Mouse (Mus musculus) gastrocnemius, adult 2 months (tissue): ENCODE data around the gene Prkar1b. TPM values are rescaled to one million over a fixed set of nuclear protein-coding genes. Genes with fewer than 3 reads are reported as not detected.

ENCODE experiments used
- DNase-seq: peaks from one replicate; pipeline ENCODE4 v3.0.0; 2022
- H3K27ac ChIP-seq: fragments of 200-600 bp; 2 replicates; pipeline ENCODE4 v1.8.1; 2022; ENCODE audit warnings: mild to moderate bottlenecking
- H3K4me3 ChIP-seq: fragments of 200-600 bp; 2 replicates; pipeline ENCODE4 v1.8.1; 2022; ENCODE audit warnings: mild to moderate bottlenecking, moderate library complexity
- CTCF ChIP-seq: fragments of 200-600 bp; IDR thresholded peaks from 2 replicates; pipeline ENCODE4 v1.8.1; 2022; ENCODE audit warnings: antibody characterized with exemption, mild to moderate bottlenecking, moderate library complexity
- intact Hi-C: fragments of 180-260 bp; cut with DNase I; formaldehyde crosslinking; loops from one replicate; pipeline ENCODE4 v1.15.1; 2025
- total RNA-seq, 2 experiments: library from RNA; stranded (reverse); gene quantifications; 2 replicates each; pipeline ENCODE4 v1.2.3; 2021

Prkar1b gene
- total RNA-seq, 2 experiments from 2014 or later, result 0.59 to 1.4 TPM

GRCm38 (mm10) chr5:139138926-139139472, 10.8 kb downstream of the Prkar1b start:
- intact Hi-C loops, result no loop called here
- no peak for TF ChIP-seq CTCF
- H3K27ac ChIP-seq, result no peak overlapping the region
- no peak overlapping the region for H3K4me3 ChIP-seq
- no peak for DNase-seq

DNA sequence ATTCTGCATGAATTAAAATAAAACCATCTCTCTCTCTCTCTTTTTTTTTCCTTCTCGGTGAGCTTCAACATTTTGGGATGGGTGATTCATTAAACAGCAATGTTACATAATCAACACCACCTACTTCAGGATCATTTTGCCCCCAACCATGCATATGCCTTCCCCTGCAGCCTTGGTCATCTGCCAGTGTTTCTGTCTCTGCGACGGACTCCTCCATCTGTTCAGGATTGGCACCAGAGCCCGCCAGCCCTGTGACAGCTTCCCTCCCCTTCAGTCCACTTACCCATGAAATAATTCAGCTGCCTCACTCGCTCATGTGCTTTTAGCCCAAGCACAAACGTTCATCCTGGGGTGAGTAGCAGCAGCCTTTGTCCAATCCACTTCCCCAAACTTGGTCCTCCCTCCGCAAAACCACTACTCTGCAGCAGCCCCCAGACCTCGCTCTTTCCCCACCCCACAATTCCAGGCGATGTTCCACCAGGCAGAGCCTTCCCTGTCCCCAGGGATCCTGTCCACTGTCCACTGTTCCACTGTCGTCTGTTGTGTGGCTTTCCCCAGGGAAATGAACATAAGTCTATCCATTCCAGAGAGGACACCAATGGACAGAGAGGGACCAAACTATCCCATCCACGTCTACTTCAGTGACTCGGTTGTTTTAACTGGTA, 11.4 kb downstream of the Prkar1b start:
- H3K27ac ChIP-seq, result no peak overlapping the region
- H3K4me3 ChIP-seq, result no peak overlapping the region
- no peak for DNase-seq
- TF ChIP-seq CTCF, result no peak
- intact Hi-C loops, result no loop called here

DNA sequence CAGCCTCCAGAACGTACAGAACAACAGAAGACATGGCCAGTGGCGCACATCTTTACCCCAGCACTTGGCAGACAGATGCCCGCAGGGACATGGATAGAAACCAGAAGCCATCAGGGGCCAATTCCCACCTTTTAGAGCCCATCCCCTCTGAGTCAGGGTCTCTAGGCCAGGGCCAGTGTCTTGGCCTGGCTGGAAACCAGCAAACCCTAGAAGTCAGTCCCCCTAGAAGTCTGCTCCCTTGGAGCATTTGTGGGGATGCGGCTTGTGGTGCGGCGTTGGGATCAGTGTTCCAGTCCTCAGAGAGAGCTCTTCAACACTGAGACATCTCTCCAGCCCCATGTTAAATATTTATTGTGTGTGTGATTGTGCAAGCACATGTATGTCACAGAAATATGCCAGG, 12.6 kb downstream of the Prkar1b start:
- no peak for DNase-seq
- no peak for TF ChIP-seq CTCF
- intact Hi-C loops, result no loop called here
- Histone ChIP-seq H3K4me3 (no peak overlapping the region), H3K27ac (no peak overlapping the region)

GRCm38 (mm10) chr5:139136341-139136740, 13.5 kb downstream of the Prkar1b start:
- no peak overlapping the region for H3K4me3 ChIP-seq
- no peak for TF ChIP-seq CTCF
- no peak for DNase-seq
- H3K27ac ChIP-seq, result no peak overlapping the region
- intact Hi-C loops, result no loop called here

DNA sequence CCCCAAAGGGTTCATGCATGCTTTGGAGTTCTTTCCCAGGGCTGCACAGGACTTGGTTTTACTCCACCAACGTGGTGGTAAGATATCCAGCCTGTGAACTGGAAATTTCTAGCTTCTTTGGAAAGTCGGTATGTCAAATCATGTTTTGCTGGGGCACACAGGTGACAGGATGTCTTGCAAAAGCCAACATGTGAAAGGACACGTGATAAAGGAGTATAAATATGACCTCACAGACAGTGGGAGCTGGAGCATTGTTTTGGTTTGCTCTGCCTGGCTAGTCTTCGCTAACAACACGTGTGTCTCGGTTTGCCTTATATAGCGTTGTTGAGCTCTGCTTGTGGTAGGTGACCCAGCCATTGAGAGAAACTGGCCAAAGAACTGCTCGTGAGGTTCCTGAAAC, 15.3 kb downstream of the Prkar1b start:
- Histone ChIP-seq H3K27ac (no peak overlapping the region), H3K4me3 (no peak overlapping the region)
- intact Hi-C loops, result no loop called here
- TF ChIP-seq CTCF, result no peak
- DNase-seq, result no peak

GRCm38 (mm10) chr5:139130351-139130750, 19.4 kb downstream of the Prkar1b start:
- Histone ChIP-seq H3K4me3 (no peak overlapping the region), H3K27ac (no peak overlapping the region)
- no peak for DNase-seq
- intact Hi-C loops, result no loop called here
- TF ChIP-seq CTCF, result no peak

DNA sequence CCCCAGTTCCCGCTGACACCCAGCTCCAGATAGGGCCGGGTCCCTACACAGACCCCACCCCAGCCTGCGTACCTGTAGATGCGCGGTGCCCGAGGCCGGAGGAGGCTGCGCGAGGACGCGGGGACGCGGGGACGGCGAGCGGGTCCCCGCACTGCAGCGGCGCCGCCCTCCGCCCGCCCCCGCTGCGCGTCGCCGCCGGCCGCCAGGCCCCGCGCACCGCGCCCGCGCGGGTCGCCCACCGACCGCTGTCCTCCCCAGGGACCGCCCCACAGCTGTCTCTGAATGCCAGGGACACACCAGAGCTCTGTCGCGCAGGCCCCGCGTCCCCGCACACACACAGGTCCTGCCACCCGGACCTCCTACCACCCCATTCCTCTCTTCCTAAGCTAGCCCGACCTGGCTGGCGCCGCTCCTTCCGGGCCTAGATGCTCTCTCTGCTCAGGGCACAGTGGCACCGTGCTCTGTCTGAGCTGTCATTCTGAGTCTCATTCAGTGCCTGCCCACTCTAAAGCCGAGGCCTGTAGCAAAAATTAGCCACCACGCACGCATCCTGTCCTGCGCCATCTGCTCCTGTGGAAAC, 20.1 kb downstream of the Prkar1b start:
- no peak for TF ChIP-seq CTCF
- DNase-seq, result peak; percentile 38
- Histone ChIP-seq H3K4me3 (peak overlapping the region; percentile 67), H3K27ac (peak overlapping the region; percentile 28; the same call in 1 of the 2 replicates)
- intact Hi-C loops, result no loop called here

DNA sequence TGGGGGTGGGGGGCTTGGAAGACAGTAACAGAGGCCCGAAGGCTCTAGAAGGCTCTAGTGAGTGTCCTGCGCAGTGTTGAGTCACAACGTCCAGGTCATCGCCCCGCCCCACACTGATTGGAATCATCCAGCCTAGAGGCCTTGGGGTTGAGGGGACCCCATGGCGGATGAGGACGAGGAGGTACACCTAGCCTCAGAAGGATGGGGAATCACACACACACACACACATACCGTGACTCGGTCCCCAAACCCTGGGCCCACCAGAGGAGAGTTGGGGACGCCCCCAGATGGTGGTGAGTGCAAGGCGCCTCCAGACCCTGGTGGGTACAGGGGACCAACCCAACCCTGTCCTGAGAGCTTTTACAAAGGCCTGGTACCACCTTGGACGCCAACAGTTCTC, 20.7 kb downstream of the Prkar1b start:
- intact Hi-C loops, result no loop called here
- Histone ChIP-seq H3K4me3 (peak overlapping the region; percentile 67), H3K27ac (peak overlapping the region; percentile 28; the same call in 1 of the 2 replicates)
- no peak for DNase-seq
- TF ChIP-seq CTCF, result no peak

DNA sequence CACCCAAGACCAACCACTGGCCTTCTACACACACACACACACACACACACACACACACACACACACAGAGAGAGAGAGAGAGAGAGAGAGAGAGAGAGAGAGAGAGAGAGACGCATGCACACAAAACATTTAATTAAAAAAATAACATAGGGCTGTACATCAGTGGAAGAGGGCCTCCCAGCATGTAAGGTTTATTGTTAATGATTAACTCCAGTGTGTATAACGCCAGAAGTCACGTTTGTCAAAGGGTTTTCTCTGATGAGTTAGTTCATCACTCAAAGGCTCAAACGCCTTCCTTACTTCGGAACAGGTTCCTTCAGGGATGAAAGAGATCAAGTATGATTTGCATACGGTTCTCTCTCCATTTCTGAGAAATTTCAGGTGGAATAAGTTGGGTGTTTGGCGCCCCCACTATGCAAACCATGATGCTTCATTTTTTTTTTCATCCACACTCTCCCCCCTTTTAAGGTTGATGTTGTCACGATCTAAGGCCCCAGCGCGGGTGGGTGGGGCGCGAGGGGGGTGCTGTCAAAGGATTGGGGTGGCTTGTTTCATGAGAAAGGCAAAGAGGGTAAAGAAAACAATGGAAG, 21.2 kb downstream of the Prkar1b start:
- peak overlapping the region; percentile 67; the same call in 1 of the 2 replicates for H3K4me3 ChIP-seq
- TF ChIP-seq CTCF, result no peak
- DNase-seq, result no peak
- no peak overlapping the region for H3K27ac ChIP-seq
- intact Hi-C loops, result no loop called here

DNA sequence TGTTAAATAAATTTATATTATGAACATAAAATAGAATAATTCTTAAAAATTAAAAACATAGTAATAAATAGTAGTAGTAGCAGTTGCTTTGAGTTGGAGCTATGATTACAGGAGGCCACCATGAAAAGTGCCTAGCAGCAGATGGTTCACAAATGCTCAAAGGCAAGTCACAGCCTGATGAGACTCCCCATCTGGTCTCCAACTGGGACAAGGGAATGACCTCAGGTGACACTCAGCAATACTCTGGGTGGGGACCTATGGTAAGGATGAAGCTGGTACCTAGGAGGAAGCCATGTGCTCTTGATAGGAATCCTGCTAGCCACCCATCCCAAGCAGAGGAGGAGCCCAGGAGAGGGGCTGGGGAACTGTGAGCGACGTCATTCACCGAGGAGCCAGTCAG, 24.1 kb downstream of the Prkar1b start:
- Histone ChIP-seq H3K4me3 (no peak overlapping the region), H3K27ac (no peak overlapping the region)
- TF ChIP-seq CTCF, result no peak
- intact Hi-C loops, result no loop called here
- DNase-seq, result no peak

DNA sequence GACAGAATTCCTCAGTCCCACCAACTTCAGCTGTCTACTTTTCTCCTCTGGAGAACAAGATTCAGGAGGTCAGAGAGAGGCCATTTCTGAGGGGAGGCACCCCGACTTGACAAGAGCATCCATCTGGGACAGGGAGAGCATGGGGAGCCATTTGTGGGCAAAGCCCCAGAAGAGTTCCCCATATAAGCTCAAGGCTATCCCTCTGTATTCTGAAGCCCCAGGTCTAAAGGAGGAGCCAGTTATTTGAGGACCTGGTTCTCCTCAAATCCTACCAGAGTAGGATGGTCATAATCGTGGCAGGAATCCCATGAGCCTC, 30.9 kb downstream of the Prkar1b start:
- no peak for TF ChIP-seq CTCF
- no peak for DNase-seq
- H3K27ac ChIP-seq, result peak overlapping the region; percentile 48; the same call in 1 of the 2 replicates
- intact Hi-C loops, result no loop called here
- H3K4me3 ChIP-seq, result no peak overlapping the region

DNA sequence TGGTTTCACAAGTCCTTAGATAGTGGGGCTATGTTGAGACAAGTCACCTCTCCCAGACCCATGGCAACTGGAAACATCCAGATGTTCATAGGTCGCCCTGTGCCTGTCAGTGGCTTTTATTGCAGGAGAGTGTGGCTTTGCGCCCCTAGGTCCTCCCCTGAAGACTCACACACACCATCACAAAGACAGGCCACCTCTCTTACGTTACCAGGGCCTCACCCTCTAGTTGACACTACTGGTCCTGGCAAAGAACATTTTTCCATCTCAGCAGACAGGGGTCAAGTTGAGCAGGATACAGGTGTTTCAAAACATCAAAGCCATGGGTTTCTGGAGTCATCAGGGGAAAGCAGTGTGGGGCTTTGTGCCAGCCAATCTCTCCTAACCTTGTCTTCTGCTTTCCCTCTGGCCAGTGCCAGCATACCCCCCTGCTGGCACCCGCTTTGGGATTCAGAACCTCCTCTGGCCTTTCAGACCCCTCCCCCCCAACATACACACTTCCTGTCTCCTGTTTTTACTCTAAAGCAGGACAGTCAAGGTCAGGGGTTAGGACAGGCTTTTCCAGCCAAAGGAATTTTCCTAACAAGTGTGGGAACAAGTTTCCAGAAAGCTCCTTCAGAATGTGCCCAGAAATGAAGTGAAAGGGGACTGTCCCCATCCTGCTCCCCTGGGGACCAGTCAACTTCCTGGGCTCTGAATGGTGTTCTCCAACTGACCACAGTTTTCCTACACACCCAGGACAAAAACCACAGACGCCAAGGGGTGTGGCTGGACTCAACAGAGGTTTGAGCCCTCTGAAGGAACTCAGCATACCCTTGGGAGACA, 31.5 kb downstream of the Prkar1b start:
- intact Hi-C loops, result no loop called here
- no peak for TF ChIP-seq CTCF
- no peak overlapping the region for H3K4me3 ChIP-seq
- peak overlapping the region; percentile 53 for H3K27ac ChIP-seq
- DNase-seq, result peak; percentile 33

GRCm38 (mm10) chr5:139115507-139115906, 34.3 kb downstream of the Prkar1b start:
- intact Hi-C loops, result no loop called here
- no peak for TF ChIP-seq CTCF
- no peak for DNase-seq
- H3K27ac ChIP-seq, result no peak overlapping the region
- H3K4me3 ChIP-seq, result no peak overlapping the region
